Comparison of ENCODE assay signal across 17 mouse cellular contexts in the genomic region with DNA sequence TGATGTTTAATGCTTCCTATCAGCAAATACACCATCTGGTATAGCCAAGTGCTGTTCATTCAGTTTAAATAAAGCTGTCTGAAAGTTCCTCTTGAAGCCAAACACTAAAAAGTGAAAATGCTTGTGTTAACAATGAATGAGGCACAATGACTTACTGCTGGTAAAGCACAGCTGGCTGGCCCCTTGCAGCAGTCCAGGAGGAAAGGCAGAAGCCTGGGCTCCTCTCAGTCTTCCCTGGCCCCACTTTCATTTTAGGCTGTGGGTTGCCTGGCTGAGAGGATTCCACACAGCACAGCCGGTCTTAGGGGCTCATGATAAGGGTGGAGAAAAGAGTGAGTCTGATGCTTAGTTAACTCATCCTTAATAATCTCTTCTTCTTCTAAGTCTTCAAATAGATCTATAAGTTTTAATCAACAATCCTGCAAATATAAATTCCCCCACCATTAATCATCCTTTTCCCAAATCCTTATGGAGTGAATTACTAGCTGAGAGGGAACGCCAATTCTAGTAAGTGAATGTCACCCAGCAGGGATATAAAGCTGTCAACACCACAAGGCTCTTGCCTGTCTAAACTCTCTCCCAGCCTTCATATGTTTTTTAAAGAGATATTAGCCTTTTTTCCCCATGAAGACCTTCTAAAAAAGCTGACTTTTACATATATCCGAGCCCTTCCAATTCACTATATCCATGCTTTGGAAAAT. TPM values are rescaled to one million over a fixed set of nuclear protein-coding genes. Genes with fewer than 3 reads are reported as not detected.
DNase-seq lines count a peak whose midpoint lies in the region; ATAC-seq and TF ChIP-seq lines count a peak whose summit lies in the region.
"Had no signal": no experiment of that assay in that cellular context is flagged by ENCODE, and none has a peak within 500 bp of the region (broad histone marks: within the 10 kb centered on the region; RNA-seq: fewer than 3 reads in every experiment).

No protein-coding gene starts in this region.

- peak overlapping the region; percentile 94 for H3K4me3 ChIP-seq in left cerebral cortex, adult 2 months
- H3K4me3 ChIP-seq in embryonic facial prominence, embryonic 11.5 days (ENCODE audit: low read depth, low read length): no peak overlapping the region
- H3K4me3 ChIP-seq: liver, embryonic 13.5 days had no signal

- no peak overlapping the region for H3K9ac ChIP-seq in embryonic facial prominence, embryonic 11.5 days (replicated peaks; ENCODE audit: low read length)
- H3K9ac ChIP-seq: liver, embryonic 13.5 days had no signal

- intact Hi-C loops in left cerebral cortex, adult 2 months (cut with DNase I): no loop called here

- H3K4me2 ChIP-seq in embryonic facial prominence, embryonic 11.5 days (ENCODE audit: low read depth, low read length): peak overlapping the region; percentile 14; the same call in 1 of the 2 replicates
- H3K4me2 ChIP-seq: heart, embryonic 11.5 days; liver, embryonic 13.5 days had no signal

- peaks cover 4% of the 10 kb centered on the region for H3K4me1 ChIP-seq in embryonic facial prominence, embryonic 11.5 days (ENCODE audit: control insufficient read depth, insufficient read depth, low read length)

- no peaks in the 10 kb centered on the region for H3K36me3 ChIP-seq in embryonic facial prominence, embryonic 11.5 days (replicated peaks; ENCODE audit: control insufficient read depth, insufficient read depth, low read depth, low read length)
- H3K36me3 ChIP-seq: G1E; liver, embryonic 13.5 days had no signal

- no peaks in the 10 kb centered on the region for H3K9me3 ChIP-seq in embryonic facial prominence, embryonic 11.5 days (replicated peaks; ENCODE audit: control insufficient read depth, low read length)
- H3K9me3 ChIP-seq: liver, embryonic 13.5 days had no signal

- no peak for TF ChIP-seq CTCF in left cerebral cortex, adult 2 months (IDR thresholded peaks at IDR 0.05)
- TF ChIP-seq CTCF in brain, embryonic 14.5 days (IDR thresholded peaks at IDR 0.05; ENCODE audit: borderline replicate concordance, extremely low read depth, insufficient read depth, insufficient read length): no peak

- H3K27ac ChIP-seq in left cerebral cortex, adult 2 months: peak overlapping the region; percentile 80
- no peak overlapping the region for H3K27ac ChIP-seq in embryonic facial prominence, embryonic 11.5 days (replicated peaks; ENCODE audit: low read depth, low read length)
- H3K27ac ChIP-seq: hindbrain, postnatal 0 days; liver, embryonic 13.5 days had no signal

- ATAC-seq in embryonic facial prominence, embryonic 11.5 days (replicated peaks; ENCODE audit: insufficient number of reproducible peaks, low FRiP score, low TSS enrichment, low read depth): no peak
- ATAC-seq: CD4-positive, CD25-positive, alpha-beta regulatory T cell, adult 4 months; hindbrain, postnatal 0 days had no signal

- WGBS in embryonic facial prominence, embryonic 11.5 days: 72% methylated on average over 3 of the region's 3 CpGs

- peaks cover 11% of the 10 kb centered on the region for H3K27me3 ChIP-seq in embryonic facial prominence, embryonic 11.5 days (ENCODE audit: control insufficient read depth, insufficient read depth, low read length)

- DNase-seq in left cerebral cortex, adult 2 months (ENCODE audit: extremely low spot score in 1 of 2, low spot score in 2 of 2): peak in 1 of 2 experiments; percentile 24
- DNase-seq in left cerebral cortex, adult 9 months (ENCODE audit: low spot score in 2 of 2): no peak
- peak; percentile 42 for DNase-seq in brain, embryonic 14.5 days (ENCODE audit: low read depth)
- no peak for DNase-seq in embryonic facial prominence, embryonic 11.5 days (ENCODE audit: low spot score)
- peak; percentile 86 for DNase-seq in hindlimb bud, embryonic 11.5 days (ENCODE audit: extremely low spot score, low read depth, low spot score)
- DNase-seq in gastrocnemius, postnatal 10 days: no peak
- no peak for DNase-seq in layer of hippocampus, adult 18-20 months (ENCODE audit: low spot score in 2 of 2)
- DNase-seq: cerebellum, postnatal 10 days; kidney, adult 8-10 months; kidney, postnatal 36 days; liver, embryonic 13.5 days; lung, postnatal 10 days; thymus, postnatal 4 days had no signal

- no peak for TF ChIP-seq POLR2A in brain, embryonic 14.5 days (IDR thresholded peaks at IDR 0.05; ENCODE audit: borderline replicate concordance, extremely low read depth, insufficient read depth, insufficient read length, poor library complexity, severe bottlenecking)

RNA-seq across cellular contexts. Expression of gene Satb2, which starts 12.4 kb away (rescaled TPM):
- 10 to 100 TPM; 80.2 to 91.0 TPM for total RNA-seq in left cerebral cortex, adult 2 months (2021)
- 7.9 and 12.2 TPM in 2 replicates for polyA plus RNA-seq in brain, embryonic 14.5 days (2012; rRNA removed)
- polyA plus RNA-seq in embryonic facial prominence, embryonic 11.5 days (2014; fragmentation: Nextera tagmentation; extraction: Ambion mirVana): 13.1 and 18.4 TPM in 2 replicates
- total RNA-seq in gastrocnemius, postnatal 10 days (2021): 1 to 10 TPM in 1 of 2 experiments, under 1 TPM in 1; 0.63 to 9.2 TPM
- 10 to 100 TPM; 16.5 to 18.8 TPM for total RNA-seq in layer of hippocampus, adult 18-20 months (2021)
- polyA plus RNA-seq: CD4-positive, CD25-positive, alpha-beta regulatory T cell, adult 4 months; G1E had no signal

Comparison
In these comparisons a context has a peak if more than half of its experiments do, and no peak if none do; other contexts are left out.
1. DNase-seq: peak in brain, embryonic 14.5 days (single experiment) and hindlimb bud, embryonic 11.5 days (single experiment); none in left cerebral cortex, adult 9 months (0 of 2), embryonic facial prominence, embryonic 11.5 days (single experiment), gastrocnemius, postnatal 10 days (single experiment) and layer of hippocampus, adult 18-20 months (0 of 2).
2. RNA of gene Satb2, which starts 12.4 kb away (total RNA-seq): 80.2 to 91.0 TPM in left cerebral cortex, adult 2 months; 16.5 to 18.8 TPM in layer of hippocampus, adult 18-20 months and 0.63 to 9.2 TPM in gastrocnemius, postnatal 10 days; every median in the first group is over 4 times any median in the second.